Mouse (Mus musculus) heart, adult 8-10 months (tissue): Measurements from ENCODE around the gene Dbnl. TPM values are rescaled to one million over a fixed set of nuclear protein-coding genes. Genes with fewer than 3 reads are reported as not detected.
"Not testable (repeated sequence)": the region's sequence is repeated elsewhere in the genome, so short reads cannot be mapped to it uniquely, and the experiment has no call there.

Source experiments
- DNase-seq: peaks from one replicate; pipeline ENCODE4 v3.0.0; 2022; ENCODE audit warnings: low spot score
- total RNA-seq, 4 experiments: library from RNA; stranded (reverse); gene quantifications; 2 replicates each; pipeline ENCODE4 v1.2.4; 2022

The Dbnl gene
- total RNA-seq, 4 experiments from 2014 or later, result 26.4 to 33.1 (median 28.8) TPM

DNA sequence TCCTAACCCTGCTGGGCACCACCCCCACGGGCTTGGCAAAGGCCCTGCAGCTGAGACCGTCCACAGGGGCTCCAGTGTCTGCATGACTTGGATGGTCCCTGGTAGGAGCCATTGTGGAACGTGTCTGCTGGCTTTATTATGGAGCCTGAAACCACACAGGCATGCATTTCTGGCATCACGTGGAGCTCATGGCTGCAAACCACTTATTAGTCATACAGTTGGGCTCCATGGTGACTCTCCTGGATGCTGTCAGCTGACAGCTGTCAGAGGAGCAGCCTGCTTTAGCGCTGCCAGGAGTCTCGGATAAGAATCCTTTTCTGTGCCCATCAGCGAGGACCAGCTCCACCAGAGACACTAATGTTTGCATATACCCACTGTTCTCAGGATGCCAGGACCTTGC lies 7.4 kb downstream of the Dbnl start:
- DNase-seq, result peak; percentile 48

DNA sequence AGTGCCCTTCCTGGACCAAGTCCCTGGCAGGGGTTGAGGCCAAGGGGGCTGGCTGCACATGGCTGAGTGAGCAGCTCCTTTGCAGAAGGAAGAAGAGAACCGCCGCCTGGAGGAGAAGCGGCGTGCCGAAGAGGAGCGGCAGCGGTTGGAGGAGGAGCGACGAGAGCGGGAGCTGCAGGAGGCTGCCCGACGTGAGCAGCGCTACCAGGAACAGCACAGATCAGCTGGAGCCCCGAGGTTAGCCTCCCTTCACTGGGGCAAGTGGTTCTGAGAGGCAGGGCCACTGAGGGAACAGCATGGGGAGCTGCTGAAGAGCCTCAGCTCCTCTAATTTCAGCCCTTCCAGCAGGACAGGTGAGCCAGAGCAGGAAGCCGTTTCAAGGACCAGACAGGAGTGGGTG lies 8.7 kb downstream of the Dbnl start:
- DNase-seq, result no peak

DNA sequence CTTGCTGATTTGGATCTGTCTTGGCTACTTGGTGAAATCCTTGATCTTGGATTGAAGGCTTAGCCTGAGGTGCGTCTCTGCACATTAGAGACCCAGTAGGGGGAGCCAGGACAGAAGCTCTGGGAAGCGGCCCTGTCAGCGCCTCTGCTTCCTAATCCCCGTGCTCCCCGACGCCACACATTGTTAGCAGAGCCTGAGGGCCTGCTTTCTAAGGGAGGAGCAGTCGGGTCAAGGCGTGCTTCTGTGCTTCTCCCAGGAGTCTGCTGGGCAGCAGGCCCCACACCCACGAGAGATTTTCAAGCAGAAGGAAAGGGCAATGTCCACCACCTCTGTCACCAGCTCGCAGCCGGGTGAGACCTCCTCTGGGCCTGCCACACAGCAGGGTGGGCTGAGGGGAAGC lies 9.1 kb downstream of the Dbnl start:
- no peak for DNase-seq

DNA sequence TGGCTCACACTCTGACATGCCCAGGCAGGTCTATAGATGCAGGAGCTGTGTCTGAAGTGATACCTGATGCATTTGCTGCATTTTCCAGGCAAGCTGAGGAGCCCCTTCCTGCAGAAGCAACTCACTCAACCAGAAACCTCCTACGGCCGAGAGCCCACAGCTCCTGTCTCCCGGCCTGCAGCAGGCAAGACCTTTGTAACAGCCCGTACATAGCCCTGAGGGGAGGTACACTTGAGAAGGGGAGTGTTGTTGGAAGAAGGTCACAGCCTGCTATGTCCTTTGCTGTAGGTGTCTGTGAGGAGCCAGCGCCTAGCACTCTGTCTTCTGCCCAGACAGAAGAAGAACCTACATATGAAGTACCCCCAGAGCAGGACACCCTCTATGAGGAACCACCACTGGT lies 9.6 kb downstream of the Dbnl start:
- DNase-seq, result no peak

DNA sequence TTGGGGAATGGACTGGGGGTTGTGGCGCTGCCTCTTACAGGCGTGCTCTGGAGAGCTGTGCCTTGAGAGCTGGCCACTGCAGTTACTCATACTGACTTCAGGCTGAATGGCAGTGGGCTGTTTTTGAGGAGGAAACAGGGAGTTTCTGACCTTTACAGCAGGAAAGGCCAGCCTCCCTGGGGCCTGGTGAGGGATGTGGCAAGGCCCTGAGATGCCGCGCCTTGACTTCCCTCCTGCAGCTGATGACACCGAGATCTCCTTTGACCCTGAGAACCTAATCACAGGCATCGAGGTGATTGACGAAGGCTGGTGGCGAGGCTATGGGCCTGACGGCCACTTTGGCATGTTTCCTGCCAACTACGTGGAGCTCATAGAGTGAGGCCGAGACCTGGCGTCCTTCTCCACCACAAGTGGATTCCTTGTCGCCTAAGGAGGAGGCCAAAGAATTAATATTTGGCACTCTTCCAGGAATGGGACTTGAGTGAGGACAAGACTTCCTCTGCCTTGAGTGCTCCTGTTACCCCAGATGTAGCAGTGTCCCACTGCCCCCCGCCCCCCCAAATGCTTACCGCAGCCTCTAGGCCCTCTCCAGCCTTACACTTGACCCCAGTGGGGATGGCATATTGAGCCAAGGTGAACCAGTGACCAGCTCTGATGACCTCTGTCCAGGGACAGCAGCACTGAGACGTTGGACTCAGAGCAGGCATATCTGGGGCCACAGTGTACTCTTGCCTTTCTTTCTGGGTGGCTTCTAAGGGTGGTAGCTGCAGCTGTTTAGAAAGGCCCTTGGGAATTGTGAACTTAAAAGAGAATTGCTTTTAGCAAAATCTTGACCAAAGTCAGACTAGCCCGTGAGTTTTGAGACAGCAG lies 11.6 kb downstream of the Dbnl start:
- no peak for DNase-seq

DNA sequence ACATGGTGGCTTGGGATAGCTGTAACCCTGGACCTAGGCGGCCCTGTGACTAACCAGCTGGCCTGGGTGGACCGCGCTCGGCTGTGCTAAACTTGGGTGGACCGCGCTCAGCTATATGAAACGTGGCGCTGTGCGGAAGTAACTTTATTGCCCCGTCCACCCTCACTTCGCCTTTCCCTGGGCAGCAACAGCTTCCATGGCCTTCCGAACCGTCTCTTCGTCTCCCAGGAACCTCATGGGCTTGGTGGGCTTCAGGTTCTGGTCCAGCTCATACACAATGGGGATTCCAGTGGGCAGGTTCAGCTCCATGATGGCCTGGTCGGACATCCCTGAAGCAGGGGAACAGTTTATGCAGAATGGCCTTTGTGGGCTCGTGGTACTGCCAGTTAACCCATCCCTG lies 13.2 kb downstream of the Dbnl start:
- DNase-seq, result no peak

DNA sequence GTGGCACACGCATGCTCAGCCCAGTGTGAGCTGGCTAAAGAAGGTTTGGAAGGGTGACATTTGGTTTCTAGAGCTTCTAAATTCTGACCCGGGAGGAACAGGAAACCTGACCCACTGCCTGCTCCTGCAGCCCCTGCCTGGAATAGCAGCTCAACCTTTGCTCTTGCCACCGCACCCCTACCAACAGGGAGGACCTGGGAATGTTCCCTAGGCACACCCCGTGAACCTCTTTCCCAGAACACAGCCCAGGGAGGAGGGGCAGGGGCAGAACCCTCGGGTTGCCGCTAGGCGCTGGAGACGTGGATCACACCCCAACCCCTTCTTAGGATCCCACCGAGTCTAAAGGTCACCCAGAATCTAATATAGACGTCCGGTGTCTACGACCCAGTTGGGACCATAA lies 13.7 kb downstream of the Dbnl start:
- no peak for DNase-seq

DNA sequence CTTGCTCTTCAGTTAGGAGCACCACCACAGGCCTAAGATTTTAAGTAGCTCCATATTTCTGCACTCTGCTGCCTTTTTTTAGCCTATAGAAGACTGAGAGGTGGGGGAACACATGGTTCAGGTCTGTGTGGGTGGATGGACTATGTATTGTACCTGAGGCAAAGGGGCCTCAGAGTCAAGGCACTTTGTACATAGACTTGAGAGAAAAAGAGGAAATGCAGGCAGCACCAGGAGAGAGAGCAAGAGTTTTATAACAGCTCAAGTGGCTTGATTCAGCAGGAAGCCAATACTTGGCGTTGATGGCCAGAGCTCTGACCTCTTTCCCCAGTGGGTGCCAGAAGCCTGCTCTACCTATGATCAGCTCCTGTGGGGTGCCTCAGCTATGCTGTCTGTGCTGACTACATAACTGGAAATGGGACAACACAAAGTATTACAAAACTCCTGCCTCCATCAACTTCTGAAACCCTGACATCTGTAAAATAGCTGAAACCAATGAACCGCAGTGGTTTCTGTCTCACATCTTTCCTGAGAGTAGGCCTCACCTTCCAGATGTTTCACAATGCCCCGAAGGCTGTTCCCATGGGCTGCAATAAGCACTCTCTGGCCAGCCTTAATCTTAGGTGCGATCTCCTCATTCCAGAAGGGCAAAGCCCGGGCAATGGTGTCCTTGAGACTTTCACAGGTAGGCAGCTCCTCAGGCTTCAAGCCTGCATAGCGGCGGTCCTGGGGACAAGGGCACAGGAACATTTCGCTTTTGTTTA lies 14.3 kb downstream of the Dbnl start:
- no peak for DNase-seq

DNA sequence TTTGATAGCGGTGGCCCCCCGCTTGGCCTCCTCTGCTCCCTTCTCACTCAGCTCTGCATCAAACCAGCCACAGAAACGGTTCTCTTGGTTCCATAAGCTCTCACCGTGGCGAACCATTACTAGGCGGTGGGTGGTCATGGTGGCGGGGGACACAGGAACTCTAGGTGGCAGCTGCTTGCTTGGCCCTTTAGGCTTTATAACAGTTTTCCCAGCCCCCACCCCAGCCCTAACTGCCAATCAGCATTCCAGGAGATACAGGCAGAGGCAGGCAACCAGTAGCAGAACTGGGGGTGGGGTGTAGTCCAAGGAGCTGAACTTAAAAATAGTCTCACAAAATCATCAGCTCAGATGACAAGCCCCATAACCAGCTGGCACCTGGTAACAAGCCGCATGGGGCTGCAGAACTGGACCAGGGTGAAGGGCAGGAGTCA lies 15.3 kb downstream of the Dbnl start, which contains the start of gene Pgam2:
Gene Pgam2 (minus strand): TSS at position 183 of the 431 bp plus-strand sequence.
- DNase-seq, result peak; percentile 68

DNA sequence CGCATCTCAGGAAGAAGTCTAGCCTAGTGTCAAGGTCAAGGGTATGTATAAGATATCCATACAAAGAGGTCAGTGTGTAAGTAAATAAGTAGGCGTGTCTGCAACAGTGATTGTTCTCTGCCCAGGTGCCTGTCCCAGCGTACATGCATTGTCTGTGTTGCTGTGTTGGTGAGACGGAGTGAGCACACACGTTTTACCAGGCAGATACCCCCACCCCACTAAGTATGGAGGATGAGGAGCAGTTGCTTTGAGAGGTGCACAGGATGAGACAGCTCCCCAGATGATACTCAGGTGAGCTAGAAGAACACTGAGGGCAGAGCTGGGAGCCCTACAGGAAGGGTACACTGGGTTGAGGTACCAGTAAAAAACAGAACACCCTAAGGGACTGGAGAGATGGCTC lies 15.9 kb downstream of the Dbnl start:
- DNase-seq, result no peak

DNA sequence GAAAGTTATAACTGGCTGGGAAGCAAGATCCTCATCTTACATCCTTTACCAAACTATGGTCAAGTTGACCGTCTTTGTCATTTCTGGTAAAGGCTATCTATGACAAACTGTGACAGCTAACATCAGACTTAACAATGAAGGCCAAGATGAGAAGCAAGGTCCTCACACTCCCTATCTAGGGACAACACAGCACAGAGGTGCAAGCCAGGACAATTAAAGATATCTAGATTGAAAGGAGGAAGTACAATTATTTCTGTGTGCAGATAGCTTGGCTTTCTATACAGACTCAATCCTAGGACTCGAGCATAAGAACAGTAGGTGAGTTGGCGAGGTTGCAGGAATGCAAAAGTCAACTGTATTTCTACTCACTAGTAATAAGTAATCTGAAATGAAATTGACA lies 17.4 kb downstream of the Dbnl start:
- no peak for DNase-seq

DNA sequence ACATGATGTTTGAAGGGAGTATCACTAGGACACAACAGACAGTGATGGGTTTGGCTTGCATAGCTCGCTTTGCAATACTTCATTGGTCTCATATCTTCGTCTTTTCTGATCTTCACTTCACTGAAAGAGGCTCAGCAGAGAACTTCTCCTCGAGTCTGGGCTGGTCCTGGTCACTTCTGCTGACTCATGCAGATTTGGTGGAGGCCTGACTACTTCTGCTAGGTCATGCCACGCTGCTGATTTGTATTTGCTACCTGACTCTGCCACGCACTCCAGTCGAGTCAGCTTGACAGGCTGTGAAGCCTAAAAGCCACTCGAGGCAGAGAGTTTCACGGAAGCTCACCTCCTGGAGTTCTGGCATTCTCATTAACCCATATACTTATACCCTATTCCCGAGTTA lies 19.7 kb downstream of the Dbnl start:
- no peak for DNase-seq

DNA sequence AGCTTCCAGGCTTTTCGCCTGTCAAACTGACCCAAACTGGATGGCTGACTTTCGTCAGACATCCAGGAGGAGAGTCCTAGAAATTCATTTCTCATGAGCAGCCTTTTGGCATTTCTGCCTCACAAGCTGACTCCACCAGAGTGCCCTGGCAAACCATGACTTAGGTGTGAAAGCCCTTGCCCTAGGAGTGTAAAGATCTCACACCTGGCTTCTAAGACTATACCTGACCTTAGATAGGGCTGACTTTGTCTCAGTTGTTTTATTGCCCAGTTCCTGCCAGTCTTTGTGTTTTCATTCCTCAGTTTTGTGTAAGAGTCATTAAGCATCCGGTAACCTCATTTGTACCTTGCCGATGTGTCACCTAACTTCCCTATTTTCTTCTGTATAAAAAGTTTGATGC lies 21.2 kb downstream of the Dbnl start:
- DNase-seq, result not testable (repeated sequence)

DNA sequence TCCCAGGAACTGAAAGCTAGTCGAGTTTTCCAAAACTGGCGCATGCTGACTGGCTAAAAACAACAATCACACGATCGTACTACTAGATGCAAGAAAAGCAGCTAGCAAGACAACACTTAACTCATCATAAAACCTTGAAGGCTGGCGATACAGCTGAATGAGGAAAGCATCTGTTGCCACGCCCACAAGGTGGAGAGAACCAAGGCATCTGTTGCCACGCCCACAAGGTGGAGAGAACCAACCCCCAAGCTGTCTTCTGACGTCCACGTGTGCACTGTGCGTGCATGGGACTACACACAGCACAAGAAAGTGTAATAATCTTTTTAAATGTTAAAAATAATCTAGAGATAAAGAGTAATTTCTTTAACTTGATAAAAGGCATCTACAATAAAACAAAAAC lies 25.1 kb downstream of the Dbnl start:
- no peak for DNase-seq

DNA sequence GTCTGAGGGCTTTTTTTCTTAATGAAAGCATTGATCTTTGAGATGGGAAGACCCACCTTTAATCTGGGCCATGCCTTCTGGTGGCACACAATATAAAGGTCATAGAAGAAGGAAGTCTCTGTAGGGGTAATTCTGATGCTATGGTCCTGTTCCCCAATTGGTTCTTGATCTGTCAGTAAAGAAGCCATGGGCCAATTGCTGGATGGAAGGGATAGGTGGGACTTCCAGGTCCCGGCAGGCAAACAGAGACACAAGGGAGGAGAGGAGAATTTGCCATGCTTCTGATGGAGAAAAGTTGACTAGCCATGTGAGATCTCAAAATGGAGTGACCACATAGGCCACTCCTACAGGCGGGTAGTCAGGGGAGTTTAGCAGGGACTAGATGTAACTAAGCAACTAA lies 30.9 kb downstream of the Dbnl start:
- no peak for DNase-seq

DNA sequence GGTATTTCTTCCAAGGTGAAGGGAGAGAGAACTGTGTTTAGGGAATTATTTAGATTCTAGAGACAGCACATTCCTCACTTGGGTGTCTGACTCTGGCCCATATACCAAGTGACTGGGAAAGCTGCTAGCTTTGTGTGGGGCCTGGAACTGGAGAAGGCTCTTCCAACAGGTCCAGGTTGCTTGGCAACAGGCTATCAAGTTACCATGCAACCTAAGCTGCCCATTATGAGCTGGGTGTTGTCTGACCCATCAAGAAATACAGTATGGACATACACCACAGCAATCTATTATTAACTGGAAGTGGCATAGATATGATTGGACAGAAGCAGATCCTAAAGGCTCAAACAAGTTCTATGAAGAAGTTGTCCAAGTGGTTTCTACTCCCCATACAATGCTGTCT lies 37.1 kb downstream of the Dbnl start:
- no peak for DNase-seq

DNA sequence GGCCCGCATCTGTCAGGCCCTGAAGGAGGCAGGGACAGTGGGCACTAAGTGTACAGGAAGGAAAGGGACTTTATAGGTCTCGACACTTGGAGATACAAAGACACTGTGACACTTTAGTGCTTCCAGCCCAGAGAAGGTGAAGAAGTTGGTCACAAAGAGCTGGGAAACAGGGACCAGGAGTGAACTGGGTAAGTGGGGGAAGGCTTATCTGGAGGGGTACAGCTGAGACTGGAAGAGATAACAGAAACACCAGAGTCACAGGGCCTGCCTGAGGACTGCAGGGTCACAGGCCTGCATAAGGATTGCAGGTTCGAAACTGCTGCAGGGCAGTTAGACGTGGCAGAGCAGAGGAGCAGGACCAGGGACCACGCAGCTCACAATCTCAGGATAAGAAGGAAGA lies 39.6 kb downstream of the Dbnl start:
- DNase-seq, result no peak

DNA sequence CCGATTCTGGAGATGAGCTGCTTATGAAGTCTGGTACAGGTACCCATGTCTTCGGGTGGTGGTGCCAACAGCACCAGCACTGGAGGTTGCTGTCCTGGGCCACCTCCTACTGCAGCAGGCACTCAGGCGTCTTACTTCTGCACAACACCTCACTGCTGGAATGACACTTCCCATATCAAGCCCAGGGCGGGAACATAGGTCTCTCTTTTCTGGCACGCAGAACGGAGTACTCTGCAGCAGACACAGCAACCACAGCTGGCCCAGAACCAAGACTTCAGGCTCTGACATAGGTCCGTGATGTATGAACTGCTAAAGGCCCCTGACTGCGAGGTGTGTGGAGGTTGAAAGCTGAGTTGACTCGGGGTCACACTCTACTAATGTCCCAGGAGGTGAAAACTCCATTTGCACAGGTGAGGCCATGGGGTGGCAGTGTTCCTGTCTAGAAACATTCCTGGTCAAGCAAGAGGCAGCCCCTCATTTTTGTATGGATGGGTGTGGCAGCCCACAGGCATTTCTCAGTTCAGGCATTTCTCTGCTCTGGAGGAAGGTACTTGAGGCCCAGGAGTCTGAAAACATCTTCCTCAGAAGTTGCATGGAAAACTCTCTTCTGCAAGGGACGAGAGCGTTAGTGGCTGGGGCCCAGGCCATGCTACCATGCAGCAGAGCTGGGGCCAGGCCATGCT lies 40.4 kb downstream of the Dbnl start:
- DNase-seq, result no peak

DNA sequence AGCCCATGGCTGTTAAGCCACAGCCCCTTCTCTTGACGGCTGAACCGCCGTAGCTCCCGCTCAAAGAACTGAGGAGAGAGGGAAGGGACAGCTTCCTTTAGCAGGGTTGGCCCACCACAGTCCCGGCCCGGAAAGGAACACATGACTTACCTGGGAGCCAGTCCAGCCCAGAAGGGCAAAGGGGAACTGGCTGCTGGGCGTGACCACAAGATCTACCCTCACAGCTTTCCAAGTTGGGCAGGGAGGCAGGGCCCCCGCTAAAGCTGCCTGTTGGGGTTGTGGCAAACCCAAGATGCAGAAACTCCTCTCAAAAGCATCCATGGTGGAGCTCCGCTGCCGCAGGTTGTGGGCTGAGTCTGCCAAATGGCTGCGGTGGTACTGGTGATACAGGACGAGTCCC lies 41.0 kb downstream of the Dbnl start:
- DNase-seq, result no peak

DNA sequence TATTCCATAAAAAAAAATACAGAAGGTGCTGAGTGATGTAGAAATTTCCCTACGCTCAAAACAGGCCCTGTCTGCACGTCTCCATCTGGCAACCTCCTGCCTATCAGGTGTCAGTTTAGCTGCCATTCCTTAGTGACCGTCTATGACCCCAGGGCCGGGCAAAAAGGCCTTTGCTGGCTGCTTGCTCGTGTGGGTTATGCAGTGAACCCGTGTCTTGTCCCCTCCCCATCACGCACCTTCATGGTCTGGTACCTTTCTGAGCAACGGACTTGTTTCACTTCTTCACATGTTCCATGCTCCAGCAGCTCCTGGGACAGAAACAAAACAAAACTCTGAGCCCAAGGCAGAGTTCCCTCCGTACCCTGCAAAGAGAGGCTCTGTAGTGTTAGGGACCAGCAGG lies 46.2 kb downstream of the Dbnl start:
- DNase-seq, result no peak

DNA sequence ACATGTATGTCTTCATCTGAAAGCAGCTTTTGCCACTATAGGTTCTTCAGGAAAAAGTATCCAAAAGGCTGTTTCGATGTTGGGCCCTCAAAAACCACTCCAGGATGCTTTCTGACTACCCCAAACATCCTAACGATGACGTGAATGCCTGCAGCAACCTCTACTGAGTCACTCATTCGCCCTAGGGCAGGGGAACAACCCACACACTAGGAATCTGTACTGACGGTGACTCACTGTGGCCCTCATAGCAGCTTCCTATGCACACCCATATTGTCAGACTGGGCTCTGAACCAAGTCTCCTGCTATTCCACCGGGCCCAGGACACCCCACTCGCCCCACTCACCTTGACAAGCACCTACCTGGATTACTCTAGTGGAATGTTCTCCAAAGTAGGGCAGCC lies 46.8 kb downstream of the Dbnl start:
- no peak for DNase-seq

DNA sequence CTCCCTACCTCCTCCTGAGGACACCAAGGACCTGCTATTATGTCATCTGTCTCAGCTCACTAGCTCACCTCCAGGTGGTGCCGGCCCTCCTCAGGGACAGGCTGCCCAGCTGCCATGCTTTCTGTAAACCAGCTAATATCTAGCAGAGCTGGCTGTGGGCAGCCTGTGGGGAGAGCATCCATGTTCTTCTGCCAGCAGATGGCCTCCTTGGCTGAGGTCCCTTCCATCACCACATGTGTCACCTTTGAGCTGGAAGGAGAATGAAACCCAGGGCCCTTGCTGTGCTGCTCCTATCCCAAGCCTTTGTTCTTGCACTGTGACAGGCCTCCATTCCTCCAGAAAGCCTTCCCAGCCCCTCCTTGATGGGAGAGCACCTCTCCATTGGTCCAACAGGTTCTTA lies 47.8 kb downstream of the Dbnl start:
- no peak for DNase-seq
